Mouse (Mus musculus): ENCODE results near the gene Tnrc6c. TPM values are rescaled to one million over a fixed set of nuclear protein-coding genes. Genes with fewer than 3 reads are reported as not detected.

Gene Tnrc6c
- polyA plus RNA-seq (2016; fragmentation: Nextera tagmentation; extraction: Ambion mirVana): 23.7 and 25.0 TPM in 2 replicates

- Histone ChIP-seq H3K9ac (peak within 1 kb of the TSS; percentile 100), H3K4me1 (peaks cover 35% of the 10 kb centered on the region), H3K4me2 (peak within 1 kb of the TSS; percentile 89), H3K4me3 (replicated peaks) (peak within 1 kb of the TSS; percentile 97), H3K27ac (peak within 1 kb of the TSS; percentile 98), H3K36me3 (replicated peaks) (no peaks in the 10 kb centered on the region), H3K27me3 (peaks cover 22% of the 10 kb centered on the region), H3K9me3 (no peaks in the 10 kb centered on the region)
- under 1% methylated on average over 62 of the region's 62 CpGs for WGBS
- ATAC-seq (ENCODE audit: low FRiP score): peak; percentile 91
Measured at GRCm38 (mm10) chr11:117653491-117654351, at the start of gene Tnrc6c. Tnrc6c (plus strand) TSS chr11:117654289.

- peaks cover 61% of the 10 kb centered on the region for H3K4me1 ChIP-seq
- WGBS: 48% methylated on average over 9 of the region's 9 CpGs
- no peaks in the 10 kb centered on the region for H3K9me3 ChIP-seq
- no peak for ATAC-seq (ENCODE audit: low FRiP score)
- no peak overlapping the region for H3K27ac ChIP-seq
- no peak overlapping the region for H3K4me3 ChIP-seq (replicated peaks)
- H3K36me3 ChIP-seq (replicated peaks): no peaks in the 10 kb centered on the region
- H3K27me3 ChIP-seq: peaks cover 14% of the 10 kb centered on the region
- no peak overlapping the region for H3K9ac ChIP-seq
- H3K4me2 ChIP-seq: peak overlapping the region; percentile 29; the same call in 1 of the 2 replicates
Measured at GRCm38 (mm10) chr11:117606137-117606536, 48.0 kb upstream of the Tnrc6c start.

GRCm38 (mm10) chr11:117606605-117607203 lies 47.4 kb upstream of the Tnrc6c start:
- no peak overlapping the region; the same call in 1 of the 2 replicates for H3K4me2 ChIP-seq
- H3K4me3 ChIP-seq (replicated peaks): no peak overlapping the region
- WGBS: 5% methylated on average over 13 of the region's 13 CpGs
- H3K36me3 ChIP-seq (replicated peaks): no peaks in the 10 kb centered on the region
- H3K27ac ChIP-seq: peak overlapping the region; percentile 59
- peaks cover 63% of the 10 kb centered on the region for H3K4me1 ChIP-seq
- no peak overlapping the region for H3K9ac ChIP-seq
- no peaks in the 10 kb centered on the region for H3K9me3 ChIP-seq
- ATAC-seq (ENCODE audit: low FRiP score): peak; percentile 45
- H3K27me3 ChIP-seq: peaks cover 13% of the 10 kb centered on the region

GRCm38 (mm10) chr11:117608141-117608789 lies 45.8 kb upstream of the Tnrc6c start:
- no peaks in the 10 kb centered on the region for H3K36me3 ChIP-seq (replicated peaks)
- ATAC-seq (ENCODE audit: low FRiP score): no peak
- 35% methylated on average over 9 of the region's 9 CpGs for WGBS
- peaks cover 22% of the 10 kb centered on the region for H3K27me3 ChIP-seq
- no peak overlapping the region for H3K4me3 ChIP-seq (replicated peaks)
- H3K9ac ChIP-seq: no peak overlapping the region
- H3K27ac ChIP-seq: peak overlapping the region; percentile 54; the same call in 1 of the 2 replicates
- H3K4me2 ChIP-seq: no peak overlapping the region
- peaks cover 63% of the 10 kb centered on the region for H3K4me1 ChIP-seq
- H3K9me3 ChIP-seq: no peaks in the 10 kb centered on the region

GRCm38 (mm10) chr11:117608976-117609375 lies 45.1 kb upstream of the Tnrc6c start:
- no peak overlapping the region for H3K27ac ChIP-seq
- no peak overlapping the region for H3K4me3 ChIP-seq (replicated peaks)
- 25% methylated on average over 7 of the region's 7 CpGs for WGBS
- H3K4me2 ChIP-seq: no peak overlapping the region
- ATAC-seq (ENCODE audit: low FRiP score): no peak
- peaks cover 22% of the 10 kb centered on the region for H3K27me3 ChIP-seq
- peaks cover 62% of the 10 kb centered on the region for H3K4me1 ChIP-seq
- H3K9me3 ChIP-seq: no peaks in the 10 kb centered on the region
- no peak overlapping the region for H3K9ac ChIP-seq
- H3K36me3 ChIP-seq (replicated peaks): no peaks in the 10 kb centered on the region

GRCm38 (mm10) chr11:117610589-117610988 lies 43.5 kb upstream of the Tnrc6c start:
- no peak overlapping the region for H3K9ac ChIP-seq
- no peak for ATAC-seq (ENCODE audit: low FRiP score)

GRCm38 (mm10) chr11:117611068-117611467 lies 43.0 kb upstream of the Tnrc6c start:
- peaks cover 40% of the 10 kb centered on the region for H3K27me3 ChIP-seq
- no peaks in the 10 kb centered on the region for H3K9me3 ChIP-seq
- no peak for ATAC-seq (ENCODE audit: low FRiP score)
- 22% methylated on average over 13 of the region's 13 CpGs for WGBS
- peaks cover 48% of the 10 kb centered on the region for H3K4me1 ChIP-seq
- H3K9ac ChIP-seq: peak overlapping the region; percentile 29; the same call in 1 of the 2 replicates
- H3K27ac ChIP-seq: no peak overlapping the region
- peak overlapping the region; percentile 31 for H3K4me2 ChIP-seq
- H3K4me3 ChIP-seq (replicated peaks): no peak overlapping the region
- H3K36me3 ChIP-seq (replicated peaks): no peaks in the 10 kb centered on the region

More at GRCm38 (mm10) chr11:117610589-117610988, 43.5 kb upstream of the Tnrc6c start:
- Histone ChIP-seq H3K36me3 (replicated peaks) (no peaks in the 10 kb centered on the region), H3K27me3 (peaks cover 36% of the 10 kb centered on the region), H3K9me3 (no peaks in the 10 kb centered on the region), H3K4me2 (peak overlapping the region; percentile 31), H3K4me1 (peaks cover 53% of the 10 kb centered on the region), H3K27ac (no peak overlapping the region), H3K4me3 (replicated peaks) (no peak overlapping the region)

GRCm38 (mm10) chr11:117611860-117612259 lies 42.2 kb upstream of the Tnrc6c start:
- Histone ChIP-seq H3K9me3 (no peaks in the 10 kb centered on the region), H3K4me2 (no peak overlapping the region), H3K4me3 (replicated peaks) (no peak overlapping the region), H3K27me3 (peaks cover 48% of the 10 kb centered on the region), H3K4me1 (peaks cover 41% of the 10 kb centered on the region), H3K27ac (no peak overlapping the region), H3K36me3 (replicated peaks) (no peaks in the 10 kb centered on the region), H3K9ac (no peak overlapping the region)
- no peak for ATAC-seq (ENCODE audit: low FRiP score)
- 63% methylated on average over 5 of the region's 5 CpGs for WGBS

- ATAC-seq (ENCODE audit: low FRiP score): no peak
- Histone ChIP-seq H3K36me3 (replicated peaks) (no peaks in the 10 kb centered on the region), H3K4me1 (peaks cover 45% of the 10 kb centered on the region), H3K27ac (no peak overlapping the region), H3K4me3 (replicated peaks) (no peak overlapping the region), H3K9ac (no peak overlapping the region), H3K9me3 (no peaks in the 10 kb centered on the region), H3K27me3 (peaks cover 56% of the 10 kb centered on the region), H3K4me2 (no peak overlapping the region)
- 58% methylated on average over 7 of the region's 7 CpGs for WGBS
Measured at GRCm38 (mm10) chr11:117612885-117613284, 41.2 kb upstream of the Tnrc6c start.

GRCm38 (mm10) chr11:117617368-117617908 lies 36.7 kb upstream of the Tnrc6c start:
- Histone ChIP-seq H3K36me3 (replicated peaks) (no peaks in the 10 kb centered on the region), H3K4me2 (peak overlapping the region; percentile 26; the same call in 1 of the 2 replicates), H3K4me3 (replicated peaks) (no peak overlapping the region), H3K27me3 (peaks cover 51% of the 10 kb centered on the region), H3K9ac (no peak overlapping the region; the same call in 1 of the 2 replicates), H3K4me1 (peaks cover 25% of the 10 kb centered on the region), H3K9me3 (no peaks in the 10 kb centered on the region), H3K27ac (peak overlapping the region; percentile 42; the same call in 1 of the 2 replicates)
- ATAC-seq (ENCODE audit: low FRiP score): no peak
- 26% methylated on average over 16 of the region's 16 CpGs for WGBS

GRCm38 (mm10) chr11:117618214-117618613 lies 35.9 kb upstream of the Tnrc6c start:
- no peaks in the 10 kb centered on the region for H3K9me3 ChIP-seq
- no peak for ATAC-seq (ENCODE audit: low FRiP score)
- peaks cover 48% of the 10 kb centered on the region for H3K27me3 ChIP-seq
- 16% methylated on average over 3 of the region's 3 CpGs for WGBS
- no peak overlapping the region for H3K27ac ChIP-seq
- H3K36me3 ChIP-seq (replicated peaks): no peaks in the 10 kb centered on the region
- H3K9ac ChIP-seq: no peak overlapping the region
- no peak overlapping the region for H3K4me3 ChIP-seq (replicated peaks)
- H3K4me1 ChIP-seq: peaks cover 25% of the 10 kb centered on the region
- peak overlapping the region; percentile 26; the same call in 1 of the 2 replicates for H3K4me2 ChIP-seq

- H3K27me3 ChIP-seq: peaks cover 48% of the 10 kb centered on the region
- no peaks in the 10 kb centered on the region for H3K9me3 ChIP-seq
- H3K4me2 ChIP-seq: no peak overlapping the region
- 72% methylated on average over 7 of the region's 7 CpGs for WGBS
- H3K36me3 ChIP-seq (replicated peaks): no peaks in the 10 kb centered on the region
- 0 out of 2 replicates have a peak overlapping the region, but pooled peaks have one; percentile 19 for H3K27ac ChIP-seq
- no peak overlapping the region for H3K9ac ChIP-seq
- H3K4me1 ChIP-seq: peaks cover 25% of the 10 kb centered on the region
- no peak overlapping the region for H3K4me3 ChIP-seq (replicated peaks)
- no peak for ATAC-seq (ENCODE audit: low FRiP score)
Measured at GRCm38 (mm10) chr11:117618774-117619173, 35.3 kb upstream of the Tnrc6c start.
